Mouse (Mus musculus) v-Abl transformed pro-B cells (cell line): ENCODE data around the gene Ppp6r2.

Experiments used
- in situ Hi-C, 2 experiments: fragments of 400-800 bp; cut with MboI; formaldehyde crosslinking; loops; one replicate each; pipeline ENCODE4 v1.15.1; 2025; ENCODE audit not compliant: unreplicated experiment in 2 of 2

The Ppp6r2 gene

DNA sequence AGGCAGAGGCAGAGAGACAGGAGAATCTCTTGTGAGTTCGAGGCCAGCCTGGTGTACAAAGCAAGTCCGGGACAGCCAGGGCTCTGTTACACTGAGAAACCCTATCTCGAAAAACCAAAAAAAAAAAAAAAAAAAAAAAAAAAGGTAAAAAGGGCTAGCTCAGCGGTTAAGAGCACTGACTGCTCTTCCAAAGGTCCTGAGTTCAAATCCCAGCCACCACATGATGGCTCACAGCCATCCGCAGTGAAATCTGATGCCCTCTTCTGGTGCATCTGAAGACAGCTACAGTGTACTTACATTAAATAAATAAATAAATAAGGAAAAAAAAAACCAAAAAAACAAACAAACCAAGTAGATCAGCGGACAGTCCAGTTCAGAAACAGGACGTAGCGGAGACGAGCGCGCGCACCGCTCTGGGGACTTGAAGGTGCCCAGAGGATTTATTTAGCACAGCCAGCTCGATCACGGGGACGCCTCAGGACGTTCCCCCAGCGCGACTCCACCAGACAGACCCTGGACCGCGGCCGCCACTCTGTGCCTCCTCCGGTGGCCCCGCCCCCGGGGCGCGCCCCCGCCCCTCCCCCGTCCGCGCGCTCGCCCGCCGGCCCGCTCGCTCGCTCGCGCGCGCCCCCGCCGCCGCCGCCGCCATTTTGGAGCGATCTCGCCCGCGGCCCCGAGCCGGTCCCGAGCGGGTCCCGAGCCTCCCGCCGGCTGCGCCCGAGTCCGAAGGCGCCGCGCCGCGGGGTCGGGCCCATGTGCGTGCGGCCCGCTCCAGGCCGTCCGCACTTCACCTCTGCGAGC lies at the start of gene Ppp6r2:
Gene Ppp6r2, plus strand, starts transcription at position 639 of the 801 bp plus-strand sequence.
- in situ Hi-C loops = loop anchor here (5.0 to 25.0 kb wide), 4 partner anchors 99 to 374 kb away; partner anchors contain the start of genes Tubgcp6 (in 2 of the 2), Lmf2 (in 1 of the 2), Ncaph2 (in 1 of the 2) and Sco2 (in 1 of the 2)

- in situ Hi-C loops = no loop called here
Measured at GRCm38 (mm10) chr15:89165478-89165877, 45.9 kb upstream of the Ppp6r2 start.

- in situ Hi-C loops = no loop called here
Measured at GRCm38 (mm10) chr15:89168922-89169321, 42.4 kb upstream of the Ppp6r2 start.

DNA sequence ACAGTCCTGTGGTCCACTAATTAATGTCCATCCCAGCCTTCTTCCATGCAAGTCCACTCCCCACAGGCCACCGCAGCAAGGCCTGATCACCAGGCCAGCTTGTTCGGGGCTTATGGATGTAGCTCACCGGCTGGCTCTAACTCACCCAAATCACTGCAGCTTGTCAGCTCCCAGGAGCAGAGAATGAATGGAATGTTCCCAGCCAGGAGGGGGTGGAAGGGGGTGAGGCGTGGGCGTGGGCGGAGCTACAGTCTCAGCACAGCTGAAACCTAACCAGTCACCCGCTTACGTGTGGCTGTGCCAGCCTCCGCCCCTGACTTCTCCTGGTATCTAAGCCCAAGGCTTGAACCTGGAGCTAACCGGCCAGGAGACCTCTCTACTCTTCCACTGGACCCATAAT lies 41.9 kb upstream of the Ppp6r2 start:
- in situ Hi-C loops = no loop called here

DNA sequence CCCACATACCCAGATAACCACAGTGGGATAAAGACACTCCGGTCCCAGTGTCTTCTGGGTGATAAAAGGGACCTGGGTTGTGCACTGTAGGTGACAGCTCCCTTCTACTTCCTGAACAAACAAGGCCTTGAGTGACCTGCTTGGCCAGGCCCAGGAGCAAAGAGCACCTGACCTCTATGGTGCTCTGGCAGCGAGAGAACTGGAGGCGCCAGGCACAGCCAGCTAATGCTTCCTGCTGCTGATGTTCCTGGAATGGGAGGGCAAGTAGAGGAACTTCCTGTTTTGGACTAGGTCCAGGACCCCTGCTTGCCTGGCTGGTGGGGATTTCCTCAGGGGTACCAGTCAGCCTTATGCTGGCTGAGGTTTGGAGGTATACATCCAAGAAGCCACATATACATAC lies 41.3 kb upstream of the Ppp6r2 start:
- in situ Hi-C loops = no loop called here

- in situ Hi-C loops = no loop called here
Measured at GRCm38 (mm10) chr15:89171526-89172051, 39.8 kb upstream of the Ppp6r2 start.

- in situ Hi-C loops = no loop called here
Measured at GRCm38 (mm10) chr15:89172276-89172935, 38.9 kb upstream of the Ppp6r2 start.

GRCm38 (mm10) chr15:89173024-89173905 lies 38.1 kb upstream of the Ppp6r2 start:
- in situ Hi-C loops = no loop called here

GRCm38 (mm10) chr15:89173906-89174214 lies 37.5 kb upstream of the Ppp6r2 start:
- in situ Hi-C loops = no loop called here

- in situ Hi-C loops = no loop called here
Measured at GRCm38 (mm10) chr15:89174889-89175339, 36.4 kb upstream of the Ppp6r2 start.

DNA sequence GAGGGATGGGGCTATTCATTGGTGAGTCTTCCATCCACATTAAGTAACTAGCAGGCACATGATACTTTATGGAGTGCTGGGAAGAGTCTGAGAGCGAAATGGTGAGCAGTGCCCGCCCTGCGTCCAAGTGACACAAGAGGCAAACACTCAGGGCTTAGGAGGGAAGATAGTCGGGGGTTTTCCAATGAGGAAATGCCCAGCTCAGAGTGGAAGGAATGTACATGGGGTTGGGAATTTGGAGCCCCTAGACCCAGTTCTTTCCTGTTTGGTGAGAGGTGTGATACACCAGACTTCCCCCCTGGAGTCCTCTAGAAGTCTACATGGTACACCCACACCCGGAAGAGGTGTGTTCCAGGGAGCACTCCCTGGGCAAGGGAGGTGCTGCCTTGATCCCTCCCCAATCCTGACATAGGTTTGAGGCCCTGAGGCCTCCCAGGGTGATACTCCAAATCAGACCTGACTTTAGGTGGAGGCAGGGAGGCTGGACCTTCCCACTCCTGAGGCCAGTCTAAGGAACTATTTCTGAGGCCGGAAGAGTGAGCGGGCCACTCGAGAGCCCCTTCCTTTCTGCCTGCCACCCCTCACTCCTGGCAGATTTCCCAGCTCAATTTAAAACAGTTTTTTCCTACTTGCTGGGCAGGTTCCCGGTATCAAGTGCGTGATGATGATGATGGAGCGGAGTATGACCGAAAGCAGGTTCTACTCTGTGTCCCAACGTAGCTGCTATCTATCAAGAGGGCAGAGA lies 35.8 kb upstream of the Ppp6r2 start:
- in situ Hi-C loops = no loop called here

GRCm38 (mm10) chr15:89177121-89177520 lies 34.2 kb upstream of the Ppp6r2 start:
- in situ Hi-C loops = no loop called here

DNA sequence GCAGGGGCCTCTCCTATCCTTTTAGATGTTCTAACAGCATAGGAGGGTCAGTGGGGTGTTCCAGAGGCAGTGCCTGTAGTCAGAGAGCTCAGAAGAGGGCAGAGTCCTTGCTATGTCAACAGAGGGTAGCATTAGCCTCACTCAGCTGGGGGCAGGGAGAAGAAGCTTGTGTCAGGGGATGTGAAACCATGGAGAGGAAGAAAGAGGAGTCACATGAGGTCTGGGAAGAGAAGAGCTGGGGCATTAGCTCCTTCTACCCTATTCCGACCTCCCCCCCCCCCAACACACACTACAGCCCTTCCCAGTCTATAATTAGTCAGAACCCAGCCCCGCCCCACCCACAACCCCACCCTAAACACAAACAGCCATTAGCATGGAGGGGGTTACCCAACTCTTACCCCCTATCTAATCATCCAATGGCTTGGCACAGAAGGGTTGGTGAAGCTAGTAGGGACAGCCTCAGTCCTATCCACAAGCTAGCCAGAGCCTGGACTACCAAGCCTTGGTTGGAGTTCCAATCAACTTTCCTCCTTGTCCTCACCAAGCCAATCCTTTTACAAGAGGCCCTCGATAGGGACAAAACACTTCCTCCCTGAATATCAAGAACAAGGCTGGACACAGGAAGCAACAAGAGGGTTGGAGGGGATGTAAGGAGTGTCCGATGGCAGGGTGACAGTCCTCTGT lies 33.6 kb upstream of the Ppp6r2 start:
- in situ Hi-C loops = no loop called here

DNA sequence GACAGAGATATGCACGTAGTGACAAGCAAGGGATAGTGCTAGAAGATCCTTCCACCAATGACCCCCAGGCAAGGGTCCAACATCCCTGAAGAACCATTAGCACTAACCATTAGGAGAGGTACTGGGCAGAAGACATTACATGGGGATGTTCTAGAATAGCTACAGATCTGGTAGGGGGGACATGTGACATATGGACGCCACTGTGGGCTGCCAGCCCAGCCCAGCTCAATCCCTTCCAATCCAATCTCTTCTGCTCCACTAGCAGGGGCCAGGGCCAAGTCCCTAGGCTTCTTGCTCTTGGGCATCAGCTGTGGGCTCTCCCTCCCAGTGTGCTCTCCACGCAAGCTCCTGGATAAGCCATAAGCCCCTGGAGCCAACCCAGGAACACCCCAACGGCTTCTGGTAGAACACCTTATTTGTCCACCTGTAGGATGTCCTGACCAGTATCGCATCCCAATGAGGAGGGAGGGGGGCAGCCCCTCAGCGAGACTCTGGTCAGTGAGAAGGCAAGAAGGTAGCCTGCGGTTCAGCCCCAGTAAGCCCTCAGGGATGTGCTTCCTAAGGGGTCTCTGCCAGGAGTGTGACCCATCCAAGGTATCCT lies 33.0 kb upstream of the Ppp6r2 start:
- in situ Hi-C loops = no loop called here

- in situ Hi-C loops = no loop called here
Measured at GRCm38 (mm10) chr15:89178954-89179629, 32.3 kb upstream of the Ppp6r2 start.

GRCm38 (mm10) chr15:89179630-89179964 lies 31.8 kb upstream of the Ppp6r2 start:
- in situ Hi-C loops = no loop called here

- in situ Hi-C loops = no loop called here
Measured at GRCm38 (mm10) chr15:89180081-89180541, 31.2 kb upstream of the Ppp6r2 start.

- in situ Hi-C loops = no loop called here
Measured at GRCm38 (mm10) chr15:89180571-89181229, 30.7 kb upstream of the Ppp6r2 start, which contains the start of gene Plxnb2. Gene Plxnb2 (minus strand): TSS chr15:89180788.
